Mouse (Mus musculus) limb, embryonic 15.5 days (tissue): ENCODE measurements around the gene Klkb1. TPM values are rescaled to one million over a fixed set of nuclear protein-coding genes. Genes with fewer than 3 reads are reported as not detected.

Experiments
- ATAC-seq: fragments of 200-750 bp; cut with Nextera tagmentation; 2 replicates; pipeline ENCODE4 v1.8.0; 2017; ENCODE audit warnings: low read depth, moderate TSS enrichment; ENCODE audit not compliant: insufficient number of reproducible peaks, low FRiP score, low TSS enrichment
- H3K27ac ChIP-seq: fragments of 300-500 bp; sonication (generic); 2 replicates; pipeline ENCODE4 v1.5.1; 2015; ENCODE audit warnings: moderate library complexity, mild to moderate bottlenecking, inconsistent platforms
- H3K27me3 ChIP-seq: fragments of 300-500 bp; sonication (generic); 2 replicates; pipeline ENCODE4 v1.6.1; 2015; ENCODE audit warnings: inconsistent platforms
- H3K36me3 ChIP-seq: fragments of 300-500 bp; sonication (generic); 2 replicates; pipeline ENCODE4 v1.6.1; 2015; ENCODE audit warnings: inconsistent platforms
- H3K4me1 ChIP-seq: fragments of 300-500 bp; sonication (generic); 2 replicates; pipeline ENCODE4 v1.6.1; 2015; ENCODE audit warnings: inconsistent platforms
- H3K4me2 ChIP-seq: fragments of 300-500 bp; sonication (generic); 2 replicates; pipeline ENCODE4 v1.6.1; 2015; ENCODE audit warnings: mild to moderate bottlenecking, inconsistent platforms
- H3K4me3 ChIP-seq: fragments of 300-500 bp; sonication (generic); 2 replicates; pipeline ENCODE4 v1.5.1; 2015; ENCODE audit warnings: mild to moderate bottlenecking, inconsistent platforms
- H3K9ac ChIP-seq: fragments of 300-500 bp; sonication (generic); 2 replicates; pipeline ENCODE4 v1.6.1; 2015; ENCODE audit warnings: inconsistent platforms
- H3K9me3 ChIP-seq: fragments of 300-500 bp; sonication (generic); 2 replicates; pipeline ENCODE4 v1.6.1; 2016; ENCODE audit warnings: inconsistent platforms
- WGBS: fragments of 180-500 bp; shearing (Covaris S2); methylation state at CpG from one replicate; pipeline ENCODE4 v1.1.7; 2015; 5-methylcytosine and 5-hydroxymethylcytosine counted together
- polyA plus RNA-seq: library from polyadenylated mRNA; unstranded; fragments of >200 nt; fragmentation: Nextera tagmentation; extraction: Ambion mirVana; gene quantifications from 2 replicates; pipeline ENCODE4 v1.2.1, GENCODE M21; 2015

Klkb1 gene
- polyA plus RNA-seq, 1 experiment from 2014 or later: not detected

GRCm38 (mm10) chr8:45267611-45268391 lies 26.9 kb downstream of the Klkb1 start:
- Histone ChIP-seq H3K36me3 (no peaks in the 10 kb centered on the region), H3K9ac (no peak overlapping the region), H3K4me1 (peaks cover 3% of the 10 kb centered on the region; the same call in 1 of the 2 replicates), H3K4me2 (no peak overlapping the region), H3K9me3 (0 out of 2 replicates have a peak, but pooled peaks cover 2% of the 10 kb centered on the region), H3K27me3 (no peaks in the 10 kb centered on the region), H3K4me3 (no peak overlapping the region), H3K27ac (no peak overlapping the region)
- 61% methylated on average over 4 of the region's 4 CpGs for WGBS
- ATAC-seq: no peak

- Histone ChIP-seq H3K36me3 (no peaks in the 10 kb centered on the region), H3K4me3 (no peak overlapping the region), H3K27ac (no peak overlapping the region), H3K9ac (no peak overlapping the region), H3K4me1 (peaks cover 3% of the 10 kb centered on the region; the same call in 1 of the 2 replicates), H3K4me2 (no peak overlapping the region), H3K9me3 (0 out of 2 replicates have a peak, but pooled peaks cover 2% of the 10 kb centered on the region), H3K27me3 (no peaks in the 10 kb centered on the region)
- ATAC-seq: no peak
- 44% methylated on average over 8 of the region's 8 CpGs for WGBS
Measured at GRCm38 (mm10) chr8:45266993-45267392, 27.7 kb downstream of the Klkb1 start.

DNA sequence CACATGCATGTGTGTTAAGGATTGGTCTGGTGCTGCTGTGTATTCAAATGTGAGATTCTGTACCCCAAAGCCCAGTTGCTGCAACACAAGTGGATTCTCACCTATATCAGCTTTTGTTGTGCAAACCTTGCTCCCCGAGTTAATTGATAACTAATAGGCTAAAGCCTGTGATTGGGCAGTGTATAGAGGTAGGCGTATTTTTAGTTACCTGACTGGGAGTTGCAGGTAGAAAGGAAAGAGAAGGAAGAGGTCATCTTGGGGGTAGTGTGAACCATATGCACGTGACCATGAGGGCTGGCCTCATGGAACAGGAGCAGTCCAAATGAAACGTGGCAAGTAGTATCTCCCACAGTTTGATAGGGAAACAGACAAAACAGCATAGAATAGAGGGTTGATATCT lies 29.7 kb downstream of the Klkb1 start:
- no peaks in the 10 kb centered on the region for H3K27me3 ChIP-seq
- peaks cover 3% of the 10 kb centered on the region; the same call in 1 of the 2 replicates for H3K4me1 ChIP-seq
- no peak for ATAC-seq
- 88% methylated on average over 4 of the region's 4 CpGs for WGBS
- no peaks in the 10 kb centered on the region for H3K36me3 ChIP-seq
- no peak overlapping the region for H3K9ac ChIP-seq
- H3K27ac ChIP-seq: no peak overlapping the region
- no peak overlapping the region for H3K4me3 ChIP-seq
- 0 out of 2 replicates have a peak, but pooled peaks cover 2% of the 10 kb centered on the region for H3K9me3 ChIP-seq
- H3K4me2 ChIP-seq: no peak overlapping the region

DNA sequence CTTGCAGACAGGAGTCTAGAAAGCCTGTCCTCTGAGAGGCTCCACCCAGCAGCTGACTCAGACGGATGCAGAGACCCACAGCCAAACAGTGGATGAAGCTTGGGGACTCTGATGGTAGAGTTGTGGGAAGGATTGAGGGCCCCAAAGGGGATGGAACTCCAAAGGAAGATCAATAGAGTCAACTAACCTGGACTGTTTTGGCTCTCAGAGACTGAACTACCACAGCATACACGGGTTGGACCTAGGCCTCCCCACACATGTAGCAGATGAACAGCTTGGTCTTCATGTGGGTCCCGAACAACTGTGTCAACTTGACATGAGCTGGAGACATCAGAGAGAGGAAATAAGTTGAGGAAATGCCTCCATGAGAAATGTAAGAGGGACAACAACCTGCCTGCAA lies 31.8 kb downstream of the Klkb1 start:
- 0 out of 2 replicates have a peak, but pooled peaks cover 2% of the 10 kb centered on the region for H3K9me3 ChIP-seq
- WGBS: 79% methylated on average over 3 of the region's 3 CpGs
- ATAC-seq: no peak
- no peak overlapping the region for H3K4me2 ChIP-seq
- H3K36me3 ChIP-seq: no peaks in the 10 kb centered on the region
- no peaks in the 10 kb centered on the region for H3K27me3 ChIP-seq
- H3K4me3 ChIP-seq: no peak overlapping the region
- no peak overlapping the region for H3K27ac ChIP-seq
- peaks cover 1% of the 10 kb centered on the region; the same call in 1 of the 2 replicates for H3K4me1 ChIP-seq
- H3K9ac ChIP-seq: no peak overlapping the region

GRCm38 (mm10) chr8:45261920-45262319 lies 32.7 kb downstream of the Klkb1 start, which contains the start of gene F11:
Gene F11, minus strand, starts transcription at chr8:45262031.
- 90% methylated on average over 10 of the region's 10 CpGs for WGBS
- ATAC-seq: no peak
- H3K36me3 ChIP-seq: no peaks in the 10 kb centered on the region
- no peak within 1 kb of the TSS for H3K4me2 ChIP-seq
- no peaks in the 10 kb centered on the region for H3K27me3 ChIP-seq
- H3K27ac ChIP-seq: no peak within 1 kb of the TSS
- no peak within 1 kb of the TSS for H3K9ac ChIP-seq
- H3K4me1 ChIP-seq: no peaks in the 10 kb centered on the region
- H3K9me3 ChIP-seq: 0 out of 2 replicates have a peak, but pooled peaks cover 2% of the 10 kb centered on the region
- no peak within 1 kb of the TSS for H3K4me3 ChIP-seq

DNA sequence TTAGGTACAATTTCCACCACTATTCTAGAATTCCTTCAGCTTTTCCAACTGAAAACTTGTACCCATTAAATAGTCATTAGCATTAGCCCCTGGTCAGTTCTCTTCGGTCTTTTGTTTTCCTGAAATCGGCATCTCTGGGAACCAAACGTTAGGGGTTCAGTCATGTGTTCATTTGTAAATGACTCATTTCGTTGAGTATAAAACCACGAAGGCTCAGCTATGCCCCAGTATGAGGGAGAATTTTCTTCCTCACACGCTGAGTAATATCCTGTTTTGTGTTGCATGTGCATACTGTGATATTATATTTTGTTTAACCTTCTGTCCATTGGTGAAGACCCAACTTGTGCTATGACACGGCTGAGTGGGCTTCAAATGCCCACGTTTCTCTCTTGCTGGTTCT lies 36.2 kb downstream of the Klkb1 start:
- Histone ChIP-seq H3K27me3 (no peaks in the 10 kb centered on the region), H3K36me3 (no peaks in the 10 kb centered on the region), H3K9me3 (no peaks in the 10 kb centered on the region), H3K27ac (no peak overlapping the region), H3K4me2 (no peak overlapping the region), H3K9ac (no peak overlapping the region), H3K4me1 (no peaks in the 10 kb centered on the region), H3K4me3 (no peak overlapping the region)
- no peak for ATAC-seq
- 83% methylated on average over 8 of the region's 8 CpGs for WGBS

DNA sequence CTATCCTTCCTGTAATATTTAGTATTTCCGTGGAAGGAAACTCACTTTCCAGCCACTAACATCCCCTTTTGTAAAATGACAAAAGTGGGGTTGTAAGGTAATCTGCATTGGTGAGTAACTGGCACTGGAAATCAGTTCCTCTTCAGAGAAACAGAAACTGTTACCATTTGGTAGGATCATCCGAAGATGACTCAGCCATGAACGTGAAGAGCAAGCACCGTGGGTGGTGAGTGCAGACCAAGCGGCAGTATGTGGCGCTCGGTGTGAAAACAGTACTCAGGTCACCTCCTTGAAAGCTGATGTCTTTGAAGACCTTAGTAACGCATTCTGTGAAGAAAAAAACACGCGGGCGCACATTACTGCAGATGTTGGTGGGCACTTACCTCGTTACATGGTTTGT lies 39.6 kb downstream of the Klkb1 start:
- no peak overlapping the region for H3K4me3 ChIP-seq
- H3K27me3 ChIP-seq: no peaks in the 10 kb centered on the region
- no peaks in the 10 kb centered on the region for H3K4me1 ChIP-seq
- no peak for ATAC-seq
- no peak overlapping the region for H3K27ac ChIP-seq
- H3K36me3 ChIP-seq: no peaks in the 10 kb centered on the region
- WGBS: 71% methylated on average over 12 of the region's 12 CpGs
- H3K9me3 ChIP-seq: no peaks in the 10 kb centered on the region
- no peak overlapping the region for H3K4me2 ChIP-seq
- H3K9ac ChIP-seq: no peak overlapping the region

DNA sequence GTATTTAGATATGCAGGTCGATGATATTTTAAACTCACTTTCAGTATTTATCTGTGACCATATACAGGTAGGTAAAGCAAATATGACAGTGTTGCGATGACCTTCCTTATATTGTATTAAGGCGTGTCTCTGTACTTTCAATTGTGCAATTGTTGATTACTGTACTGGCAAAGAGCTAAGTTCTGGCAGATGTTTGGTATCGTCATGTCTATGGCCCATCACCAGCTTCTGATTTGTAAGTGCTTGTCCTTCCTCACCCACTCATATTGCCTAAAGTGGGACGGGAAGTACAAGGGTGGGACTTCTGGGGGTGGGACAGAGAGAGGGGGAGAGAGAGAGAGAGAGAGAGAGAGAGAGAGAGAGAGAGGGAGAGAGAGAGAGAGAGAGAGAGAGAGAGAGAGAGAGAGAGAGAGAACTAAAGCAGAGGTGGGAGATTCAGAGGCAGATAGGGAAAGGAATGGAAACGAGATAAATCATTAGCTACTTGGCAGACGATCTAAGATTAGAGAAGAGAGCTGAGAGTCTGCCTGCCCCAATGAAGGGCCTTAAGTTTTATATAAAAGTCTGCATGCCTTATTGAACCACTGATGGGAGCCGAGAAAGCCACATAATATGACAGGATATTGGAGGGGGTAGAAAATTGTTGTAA lies 40.3 kb downstream of the Klkb1 start:
- H3K27ac ChIP-seq: no peak overlapping the region
- no peaks in the 10 kb centered on the region for H3K4me1 ChIP-seq
- no peak overlapping the region for H3K4me2 ChIP-seq
- no peaks in the 10 kb centered on the region for H3K36me3 ChIP-seq
- ATAC-seq: no peak
- H3K4me3 ChIP-seq: no peak overlapping the region
- WGBS: 77% methylated on average over 8 of the region's 8 CpGs
- H3K9me3 ChIP-seq: no peaks in the 10 kb centered on the region
- H3K9ac ChIP-seq: no peak overlapping the region
- no peaks in the 10 kb centered on the region for H3K27me3 ChIP-seq

DNA sequence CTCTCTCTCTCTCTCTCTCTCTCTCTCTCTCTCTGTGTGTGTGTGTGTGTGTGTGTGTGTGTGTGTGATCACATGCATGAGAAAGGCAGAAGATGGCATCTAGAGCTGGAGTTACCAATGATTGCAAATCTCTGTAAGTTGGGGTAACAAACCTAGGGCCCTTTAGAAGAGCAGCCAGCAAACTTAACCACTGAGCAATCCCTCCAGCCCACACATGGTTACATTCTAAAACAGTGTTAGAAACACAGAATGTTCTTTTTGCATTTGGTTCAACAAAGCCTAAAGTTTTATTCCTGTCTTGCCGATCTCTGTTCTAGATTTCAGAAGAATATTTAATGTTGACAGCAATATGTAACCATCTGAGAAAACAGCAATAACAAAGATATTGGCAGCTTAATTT lies 41.1 kb downstream of the Klkb1 start:
- Histone ChIP-seq H3K4me3 (no peak overlapping the region), H3K9ac (no peak overlapping the region), H3K27me3 (no peaks in the 10 kb centered on the region), H3K4me2 (no peak overlapping the region), H3K36me3 (no peaks in the 10 kb centered on the region), H3K4me1 (no peaks in the 10 kb centered on the region), H3K27ac (no peak overlapping the region), H3K9me3 (no peaks in the 10 kb centered on the region)
- no peak for ATAC-seq
- WGBS: 94% methylated on average over 1 of the region's 1 CpGs

- no peak overlapping the region for H3K27ac ChIP-seq
- H3K27me3 ChIP-seq: no peaks in the 10 kb centered on the region
- H3K4me2 ChIP-seq: no peak overlapping the region
- no peaks in the 10 kb centered on the region for H3K9me3 ChIP-seq
- H3K36me3 ChIP-seq: no peaks in the 10 kb centered on the region
- 33% methylated on average over 2 of the region's 2 CpGs for WGBS
- ATAC-seq: no peak
- H3K9ac ChIP-seq: no peak overlapping the region
- H3K4me1 ChIP-seq: no peaks in the 10 kb centered on the region
- H3K4me3 ChIP-seq: no peak overlapping the region
Measured at GRCm38 (mm10) chr8:45253111-45253510, 41.5 kb downstream of the Klkb1 start.

DNA sequence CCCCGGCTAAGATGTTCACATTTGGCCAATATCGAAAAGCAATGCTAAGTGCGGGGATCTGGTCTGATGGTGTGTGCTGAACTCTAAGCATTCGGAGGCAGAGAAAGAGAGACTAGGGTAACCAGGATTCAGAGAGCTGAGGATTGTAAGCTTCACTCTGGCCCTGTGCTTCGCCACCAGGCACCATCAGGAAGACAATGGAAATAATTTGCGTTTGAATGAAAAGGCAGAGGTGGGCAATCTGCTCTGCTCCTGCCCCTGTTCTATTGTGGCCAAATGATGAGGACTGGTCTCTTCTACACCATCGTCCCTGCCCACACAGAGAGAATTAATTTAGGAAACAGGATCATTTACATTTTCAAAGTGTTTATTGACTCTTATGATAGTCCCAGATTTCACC lies 48.4 kb downstream of the Klkb1 start:
- WGBS: 61% methylated on average over 7 of the region's 7 CpGs

GRCm38 (mm10) chr8:45239363-45239762 lies 55.3 kb downstream of the Klkb1 start:
- no peaks in the 10 kb centered on the region for H3K36me3 ChIP-seq
- no peak for ATAC-seq

More for the DNA sequence above, 48.4 kb downstream of the Klkb1 start:
- Histone ChIP-seq H3K27ac (no peak overlapping the region), H3K9ac (no peak overlapping the region), H3K4me2 (no peak overlapping the region), H3K4me3 (no peak overlapping the region), H3K27me3 (no peaks in the 10 kb centered on the region), H3K9me3 (no peaks in the 10 kb centered on the region), H3K4me1 (no peaks in the 10 kb centered on the region), H3K36me3 (no peaks in the 10 kb centered on the region)
- ATAC-seq: no peak

More at GRCm38 (mm10) chr8:45239363-45239762, 55.3 kb downstream of the Klkb1 start:
- Histone ChIP-seq H3K4me2 (no peak overlapping the region), H3K4me3 (no peak overlapping the region), H3K27me3 (no peaks in the 10 kb centered on the region), H3K9ac (no peak overlapping the region), H3K4me1 (no peaks in the 10 kb centered on the region), H3K9me3 (no peaks in the 10 kb centered on the region), H3K27ac (no peak overlapping the region)
- WGBS: 79% methylated on average over 8 of the region's 8 CpGs
